Mouse (Mus musculus) brain, embryonic 14.5 days (tissue): ENCODE measurements around the gene Sptlc3.

Experiments
- CTCF ChIP-seq: fragments of 200-500 bp; IDR thresholded peaks from 2 replicates; pipeline ENCODE4 v1.5.1; 2012; ENCODE audit warnings: inconsistent platforms, mild to moderate bottlenecking, moderate library complexity, borderline replicate concordance; ENCODE audit not compliant: insufficient read depth, insufficient read length; ENCODE audit errors: extremely low read depth
- POLR2A ChIP-seq: fragments of 200-500 bp; IDR thresholded peaks from 2 replicates; pipeline ENCODE4 v1.6.1; 2012; ENCODE audit warnings: mild to moderate bottlenecking, inconsistent platforms, borderline replicate concordance; ENCODE audit not compliant: poor library complexity, insufficient read depth, insufficient read length, severe bottlenecking; ENCODE audit errors: extremely low read depth

DNA sequence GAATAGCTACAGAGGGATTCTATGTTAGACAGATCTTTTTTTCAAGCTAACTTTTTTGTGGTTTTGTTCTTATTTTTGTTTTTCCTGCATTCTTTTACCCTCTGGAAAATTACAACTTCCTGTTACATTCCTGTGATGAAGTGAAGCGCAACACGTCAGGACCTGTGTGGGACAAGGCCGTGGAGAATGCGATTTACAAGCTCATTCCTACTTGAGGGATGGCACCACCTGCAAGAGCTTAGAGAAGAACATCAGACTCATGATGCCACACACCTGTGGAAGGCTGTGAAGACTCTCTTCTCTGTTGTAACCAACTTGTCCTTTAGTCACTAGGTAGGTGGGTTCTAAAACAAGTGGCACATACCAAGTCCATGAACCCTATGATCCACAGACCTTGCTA lies 26.0 kb upstream of the Sptlc3 start:
- TF ChIP-seq CTCF = no peak
- TF ChIP-seq POLR2A = no peak
